Mouse (Mus musculus) E14TG2a.4 (cell line): ENCODE results near the gene Lingo2.

Experiments
- CTCF ChIP-seq: conservative IDR thresholded peaks from 2 replicates; pipeline ENCODE4 v1.5.1; 2014; ENCODE audit warnings: low read length
- NANOG ChIP-seq: IDR thresholded peaks from 2 replicates; pipeline ENCODE4 v1.6.1; 2014; ENCODE audit warnings: borderline replicate concordance, low read length, mixed read lengths
- POU5F1 ChIP-seq: IDR thresholded peaks from 2 replicates; pipeline ENCODE4 v1.6.1; 2014; ENCODE audit warnings: low read length, borderline replicate concordance

GRCm38 (mm10) chr4:36095482-36095881 lies 856.1 kb downstream of the Lingo2 start:
- TF ChIP-seq CTCF (no peak), POU5F1 (no peak), NANOG (no peak)
